Mouse (Mus musculus): Measurements from ENCODE around the gene Hoxc4. TPM values are rescaled to one million over a fixed set of nuclear protein-coding genes. Genes with fewer than 3 reads are reported as not detected.
A peak's percentile ranks its signal among the peaks of the same experiment; 100 is the strongest.

The Hoxc4 gene
- polyA plus RNA-seq, 2 experiments, result 0.05 to 0.07 TPM

DNA sequence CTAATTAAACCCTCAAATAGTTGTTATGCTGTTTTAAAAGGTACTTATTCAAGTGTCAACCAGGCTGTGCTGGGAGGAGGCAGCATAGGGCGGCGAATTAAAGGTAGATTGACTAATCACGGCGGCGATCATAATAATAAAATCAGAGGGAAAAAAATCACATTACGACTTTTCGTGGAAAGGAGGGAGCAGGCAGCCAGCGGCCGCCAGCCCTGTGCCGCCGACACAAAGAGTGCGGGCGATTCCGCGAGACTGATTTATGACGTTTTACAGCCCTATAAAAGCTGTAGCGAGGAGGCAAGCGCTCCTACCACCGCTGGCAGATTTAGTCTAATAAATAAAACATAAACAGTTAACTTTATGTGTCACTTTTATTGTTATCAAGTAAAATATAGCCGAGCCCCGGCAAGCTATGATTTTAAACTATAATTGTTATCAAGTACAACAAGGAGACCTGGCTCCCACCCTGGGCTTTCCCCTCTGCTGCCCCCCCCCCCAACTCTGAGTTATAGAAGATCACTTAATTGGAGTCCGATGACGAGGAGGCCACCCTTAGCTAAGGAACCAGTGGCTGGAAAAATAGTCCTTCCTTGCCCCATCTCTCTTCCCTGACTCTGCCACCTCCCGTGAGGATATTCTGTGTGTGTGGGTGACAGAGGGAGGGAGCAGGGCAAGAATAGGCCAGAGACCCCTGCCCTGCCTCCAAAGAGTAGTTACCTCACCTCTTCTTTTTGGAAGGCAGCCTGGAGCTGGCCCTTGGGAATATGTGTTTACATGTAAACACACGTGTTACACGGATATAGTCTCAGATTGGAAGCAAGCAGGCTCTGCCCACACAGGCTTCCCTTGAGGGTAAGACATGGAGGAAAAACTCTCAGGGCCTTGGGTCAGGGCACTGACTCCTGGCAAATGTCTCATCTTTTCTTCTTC, 14.2 kb downstream of the Hoxc4 start:
- Histone ChIP-seq H3K4me3 (ENCODE audit: insufficient read depth in 1 of 2, low read depth in 2 of 2, low read length in 2 of 2) (no peak overlapping the region), H3K36me3 (replicated peaks; ENCODE audit: control insufficient read depth, insufficient read depth, low read depth) (no peaks in the 10 kb centered on the region), H3K9me3 (ENCODE audit: control insufficient read depth, low read length) (no peaks in the 10 kb centered on the region), H3K27me3 (ENCODE audit: control insufficient read depth, insufficient read depth, low read length) (peaks cover 82% of the 10 kb centered on the region), H3K4me2 (ENCODE audit: low read depth) (no peak overlapping the region), H3K4me1 (replicated peaks; ENCODE audit: control insufficient read depth in 2 of 2, insufficient read depth in 2 of 2, low read length in 1 of 2) (no peaks in the 10 kb centered on the region), H3K9ac (replicated peaks) (no peak overlapping the region), H3K27ac (no peak overlapping the region)
- no peak for ATAC-seq (ENCODE audit: insufficient read depth)
- TF ChIP-seq EP300 (IDR thresholded peaks at IDR 0.05; ENCODE audit: low read depth) (no peak), CTCF (IDR thresholded peaks at IDR 0.05; ENCODE audit: low read depth) (no peak)
- DNase-seq (ENCODE audit: low read depth in 3 of 3, low spot score in 3 of 3), result no peak
- WGBS (ENCODE audit: insufficient replicate concordance), result 3% methylated on average over 26 of the region's 26 CpGs

DNA sequence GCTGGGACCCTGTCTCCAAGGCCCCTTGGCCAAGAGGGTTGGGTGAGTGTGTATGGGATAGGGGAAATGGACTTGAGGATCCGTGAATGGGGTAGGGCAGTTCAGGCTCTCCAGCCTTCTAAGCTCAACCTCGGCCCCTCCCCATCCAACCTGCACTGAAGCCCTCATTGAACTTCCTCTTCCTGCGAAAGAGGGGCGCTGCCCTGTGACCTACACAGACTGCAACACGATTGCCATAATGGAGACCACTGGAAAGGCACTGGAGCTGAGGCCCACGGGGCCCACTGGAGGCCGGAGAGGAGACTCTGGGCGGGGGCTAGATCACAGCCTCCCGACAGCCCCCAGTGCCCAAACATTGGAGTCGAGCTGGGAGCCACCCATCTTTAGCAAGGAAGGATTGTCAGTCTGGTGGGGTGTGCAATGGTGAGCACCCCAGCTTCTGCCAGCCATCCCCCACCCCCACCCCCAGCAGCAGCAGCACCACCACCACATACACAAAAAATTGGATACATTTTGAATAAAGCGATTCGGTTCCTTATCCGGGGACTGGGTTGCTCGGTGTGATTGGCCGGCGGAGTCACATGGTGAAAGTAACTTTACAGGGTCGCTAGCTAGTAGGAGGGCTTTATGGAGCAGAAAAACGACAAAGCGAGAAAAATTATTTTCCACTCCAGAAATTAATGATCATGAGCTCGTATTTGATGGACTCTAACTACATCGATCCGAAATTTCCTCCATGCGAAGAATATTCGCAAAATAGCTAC, 15.5 kb downstream of the Hoxc4 start:
- H3K9me3 ChIP-seq (ENCODE audit: control insufficient read depth, low read length), result no peaks in the 10 kb centered on the region
- no peak for DNase-seq (ENCODE audit: low read depth in 3 of 3, low spot score in 3 of 3)
- TF ChIP-seq CTCF (IDR thresholded peaks at IDR 0.05; ENCODE audit: low read depth) (no peak), EP300 (IDR thresholded peaks at IDR 0.05; ENCODE audit: low read depth) (no peak)

DNA sequence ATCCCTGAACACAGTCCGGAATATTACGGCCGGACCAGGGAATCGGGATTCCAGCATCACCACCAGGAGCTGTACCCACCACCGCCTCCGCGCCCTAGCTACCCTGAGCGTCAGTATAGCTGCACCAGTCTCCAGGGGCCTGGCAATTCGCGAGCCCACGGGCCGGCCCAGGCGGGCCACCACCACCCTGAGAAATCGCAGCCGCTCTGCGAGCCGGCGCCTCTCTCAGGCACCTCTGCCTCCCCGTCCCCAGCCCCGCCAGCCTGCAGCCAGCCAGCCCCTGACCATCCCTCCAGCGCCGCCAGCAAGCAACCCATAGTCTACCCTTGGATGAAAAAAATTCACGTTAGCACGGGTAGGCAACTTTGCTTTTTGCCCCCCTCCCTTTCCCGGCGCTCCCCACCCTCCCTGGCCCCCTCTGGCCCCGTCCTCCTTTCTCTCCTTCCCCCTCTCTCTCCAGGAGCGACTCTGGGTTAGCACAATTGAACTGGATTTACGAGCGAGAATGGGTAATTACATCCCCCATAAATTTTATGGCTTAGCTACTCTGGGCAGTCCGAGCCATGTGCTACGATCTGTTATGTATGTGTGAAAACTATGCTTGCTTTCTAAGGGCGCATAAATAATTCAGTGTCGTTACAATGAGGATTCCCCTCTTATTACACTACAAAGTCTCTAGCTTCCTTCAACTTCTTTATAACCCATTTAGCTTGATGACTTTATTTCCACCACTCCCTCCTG, 16.2 kb downstream of the Hoxc4 start:
- H3K36me3 ChIP-seq (replicated peaks; ENCODE audit: control insufficient read depth, insufficient read depth, low read depth), result no peaks in the 10 kb centered on the region
- no peak overlapping the region for H3K27ac ChIP-seq
- H3K4me1 ChIP-seq (replicated peaks; ENCODE audit: control insufficient read depth in 2 of 2, insufficient read depth in 2 of 2, low read length in 1 of 2), result no peaks in the 10 kb centered on the region
- H3K4me2 ChIP-seq (ENCODE audit: low read depth), result no peak overlapping the region
- no peak for DNase-seq (ENCODE audit: low read depth in 3 of 3, low spot score in 3 of 3)
- WGBS (ENCODE audit: insufficient replicate concordance), result 1% methylated on average over 34 of the region's 34 CpGs
- peak overlapping the region in 1 of 2 experiments; percentile 24; a peak in 1 of 4 replicates for H3K4me3 ChIP-seq (ENCODE audit: insufficient read depth in 1 of 2, low read depth in 2 of 2, low read length in 2 of 2)
- no peak for ATAC-seq (ENCODE audit: insufficient read depth)
- TF ChIP-seq CTCF (IDR thresholded peaks at IDR 0.05; ENCODE audit: low read depth) (no peak), EP300 (IDR thresholded peaks at IDR 0.05; ENCODE audit: low read depth) (no peak)
- no peak overlapping the region for H3K9ac ChIP-seq (replicated peaks)
- peaks cover 77% of the 10 kb centered on the region for H3K27me3 ChIP-seq (ENCODE audit: control insufficient read depth, insufficient read depth, low read length)
- H3K9me3 ChIP-seq (ENCODE audit: control insufficient read depth, low read length), result no peaks in the 10 kb centered on the region

More for the DNA sequence above, 15.5 kb downstream of the Hoxc4 start:
- Histone ChIP-seq H3K9ac (replicated peaks) (no peak overlapping the region), H3K4me1 (replicated peaks; ENCODE audit: control insufficient read depth in 2 of 2, insufficient read depth in 2 of 2, low read length in 1 of 2) (no peaks in the 10 kb centered on the region), H3K4me3 (ENCODE audit: insufficient read depth in 1 of 2, low read depth in 2 of 2, low read length in 2 of 2) (peak overlapping the region in 1 of 2 experiments; percentile 10; a peak in 1 of 4 replicates), H3K4me2 (ENCODE audit: low read depth) (no peak overlapping the region; the same call in 1 of the 2 replicates), H3K36me3 (replicated peaks; ENCODE audit: control insufficient read depth, insufficient read depth, low read depth) (no peaks in the 10 kb centered on the region), H3K27ac (no peak overlapping the region), H3K27me3 (ENCODE audit: control insufficient read depth, insufficient read depth, low read length) (peaks cover 80% of the 10 kb centered on the region)
- ATAC-seq (ENCODE audit: insufficient read depth), result no peak
- 1% methylated on average over 24 of the region's 24 CpGs for WGBS (ENCODE audit: insufficient replicate concordance)

DNA sequence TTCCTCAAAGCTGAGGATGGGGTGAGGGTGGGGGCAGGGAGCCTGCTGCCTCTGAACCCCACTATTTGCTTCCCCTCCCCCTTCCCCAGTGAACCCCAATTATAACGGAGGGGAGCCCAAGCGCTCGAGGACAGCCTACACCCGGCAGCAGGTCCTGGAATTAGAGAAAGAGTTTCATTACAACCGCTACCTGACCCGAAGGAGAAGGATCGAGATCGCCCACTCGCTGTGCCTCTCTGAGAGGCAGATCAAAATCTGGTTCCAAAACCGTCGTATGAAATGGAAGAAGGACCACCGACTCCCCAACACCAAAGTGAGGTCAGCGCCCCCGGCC, 16.8 kb downstream of the Hoxc4 start:
- H3K27me3 ChIP-seq (ENCODE audit: control insufficient read depth, insufficient read depth, low read length), result peaks cover 78% of the 10 kb centered on the region
- 3% methylated on average over 14 of the region's 14 CpGs for WGBS (ENCODE audit: insufficient replicate concordance)
- DNase-seq (ENCODE audit: low read depth in 3 of 3, low spot score in 3 of 3) (no peak), ATAC-seq (ENCODE audit: insufficient read depth) (no peak)
- H3K9ac ChIP-seq (replicated peaks), result no peak overlapping the region
- H3K9me3 ChIP-seq (ENCODE audit: control insufficient read depth, low read length), result no peaks in the 10 kb centered on the region
- H3K4me3 ChIP-seq (ENCODE audit: insufficient read depth in 1 of 2, low read depth in 2 of 2, low read length in 2 of 2), result peak overlapping the region in 1 of 2 experiments; percentile 24; a peak in 1 of 4 replicates
- TF ChIP-seq EP300 (IDR thresholded peaks at IDR 0.05; ENCODE audit: low read depth) (no peak), CTCF (IDR thresholded peaks at IDR 0.05; ENCODE audit: low read depth) (no peak)
- H3K4me2 ChIP-seq (ENCODE audit: low read depth), result no peak overlapping the region
- no peaks in the 10 kb centered on the region for H3K4me1 ChIP-seq (replicated peaks; ENCODE audit: control insufficient read depth in 2 of 2, insufficient read depth in 2 of 2, low read length in 1 of 2)
- no peaks in the 10 kb centered on the region for H3K36me3 ChIP-seq (replicated peaks; ENCODE audit: control insufficient read depth, insufficient read depth, low read depth)
- H3K27ac ChIP-seq, result no peak overlapping the region

Measured in liver, embryonic 14.5 days (tissue).